Mouse (Mus musculus): ENCODE results near the gene Fzd7. TPM values are rescaled to one million over a fixed set of nuclear protein-coding genes. Genes with fewer than 3 reads are reported as not detected.
A peak's percentile ranks its signal among the peaks of the same experiment; 100 is the strongest.

Gene Fzd7
- polyA plus RNA-seq, 1 experiment from 2014 or later: 3.0 TPM

DNA sequence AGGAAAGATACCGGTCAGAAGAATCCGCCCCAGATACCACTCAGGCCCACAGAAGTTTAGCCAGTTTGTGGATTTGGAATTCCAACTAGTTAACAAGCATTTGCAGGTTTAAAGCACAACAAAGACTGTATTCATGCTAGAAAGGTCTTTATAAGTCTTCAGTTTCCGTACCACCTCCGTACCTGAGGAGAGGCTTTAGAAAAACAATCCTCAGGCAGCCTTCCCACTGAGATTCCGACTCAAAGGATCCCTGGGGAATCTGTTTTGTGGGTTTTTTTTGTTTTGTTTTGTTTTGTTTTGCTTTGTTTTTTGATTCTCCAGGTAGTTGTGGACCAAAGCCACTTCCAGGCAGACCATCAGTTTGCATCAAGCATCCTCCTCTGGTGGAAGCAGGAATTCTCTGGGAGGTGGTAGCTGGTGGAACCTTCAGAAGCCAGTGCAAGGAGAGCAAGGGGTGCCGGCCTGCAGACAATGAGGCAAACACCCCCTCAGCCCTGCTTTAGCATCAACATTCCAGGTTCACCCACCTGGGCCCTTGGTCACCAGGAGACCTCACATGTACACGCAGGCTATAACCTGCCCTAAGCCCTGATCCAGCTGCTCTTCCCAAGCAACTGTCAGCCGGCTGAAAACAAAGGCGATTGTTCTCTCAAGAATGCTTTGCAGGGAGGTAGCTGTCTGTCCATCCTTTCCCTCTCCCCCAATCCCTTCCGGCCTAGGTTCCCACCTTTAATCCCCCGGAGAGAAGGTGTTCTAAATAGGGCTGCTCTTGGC lies 33.5 kb upstream of the Fzd7 start:
- Histone ChIP-seq H3K9ac (no peak overlapping the region; the same call in 1 of the 2 replicates), H3K4me1 (replicated peaks) (peaks cover 8% of the 10 kb centered on the region; the same call in 1 of the 2 replicates), H3K4me3 (no peak overlapping the region), H3K27me3 (0 out of 2 replicates have a peak, but pooled peaks cover 9% of the 10 kb centered on the region), H3K27ac (0 out of 2 replicates have a peak overlapping the region, but pooled peaks have one; percentile 15), H3K9me3 (replicated peaks) (no peaks in the 10 kb centered on the region), H3K4me2 (0 out of 2 replicates have a peak overlapping the region, but pooled peaks have one; percentile 13), H3K36me3 (no peaks in the 10 kb centered on the region)
- WGBS: 48% methylated on average over 11 of the region's 11 CpGs
- ATAC-seq (replicated peaks; ENCODE audit: insufficient number of reproducible peaks, insufficient read depth, low FRiP score, low read depth): no peak

DNA sequence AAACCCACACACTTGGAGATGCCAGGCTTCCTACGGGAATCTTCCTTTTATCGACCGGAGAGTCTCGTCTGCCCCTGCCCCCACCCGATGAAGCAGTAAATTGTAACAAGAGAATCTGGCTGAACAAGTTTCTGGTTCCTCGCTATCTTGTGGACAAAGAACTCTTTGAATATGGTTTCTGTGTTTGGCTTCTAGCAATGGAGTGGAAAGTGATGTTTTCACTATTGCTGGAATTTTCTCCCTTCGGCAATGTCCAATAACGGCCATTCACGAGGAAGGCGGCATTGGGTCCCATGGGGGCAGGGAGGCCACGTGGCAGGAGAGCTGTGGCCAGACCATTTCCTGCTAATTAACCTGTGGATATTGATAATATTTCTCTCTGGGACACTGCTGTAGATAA lies 32.8 kb upstream of the Fzd7 start:
- Histone ChIP-seq H3K9me3 (replicated peaks) (no peaks in the 10 kb centered on the region), H3K27me3 (0 out of 2 replicates have a peak, but pooled peaks cover 9% of the 10 kb centered on the region), H3K27ac (peak overlapping the region; percentile 15; the same call in 1 of the 2 replicates), H3K4me2 (peak overlapping the region; percentile 13; the same call in 1 of the 2 replicates), H3K9ac (no peak overlapping the region; the same call in 1 of the 2 replicates), H3K4me3 (no peak overlapping the region), H3K4me1 (replicated peaks) (peaks cover 8% of the 10 kb centered on the region; the same call in 1 of the 2 replicates), H3K36me3 (no peaks in the 10 kb centered on the region)
- ATAC-seq (replicated peaks; ENCODE audit: insufficient number of reproducible peaks, insufficient read depth, low FRiP score, low read depth): no peak
- 35% methylated on average over 11 of the region's 11 CpGs for WGBS

DNA sequence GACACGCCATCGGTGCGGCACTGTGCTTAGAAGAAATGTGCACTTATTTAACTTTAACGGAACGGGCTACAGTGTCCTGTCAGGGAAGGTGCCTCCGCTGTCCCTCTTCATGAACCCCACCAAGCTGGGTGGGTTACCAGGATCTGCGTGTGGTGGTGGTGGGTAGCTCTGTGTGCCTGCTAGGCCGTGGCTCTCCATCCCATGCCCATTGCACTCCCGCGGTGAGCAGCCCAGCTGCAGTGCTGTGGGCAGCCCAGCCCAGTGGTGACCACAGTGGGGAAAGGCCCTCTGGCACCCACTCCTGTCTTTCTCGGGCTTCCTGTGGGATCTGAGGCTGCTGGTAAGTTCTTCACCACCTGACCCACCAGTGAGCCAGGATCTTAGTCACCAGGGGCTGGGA lies 31.3 kb upstream of the Fzd7 start:
- no peak for ATAC-seq (replicated peaks; ENCODE audit: insufficient number of reproducible peaks, insufficient read depth, low FRiP score, low read depth)
- Histone ChIP-seq H3K27me3 (0 out of 2 replicates have a peak, but pooled peaks cover 9% of the 10 kb centered on the region), H3K4me1 (replicated peaks) (peaks cover 8% of the 10 kb centered on the region; the same call in 1 of the 2 replicates), H3K9me3 (replicated peaks) (no peaks in the 10 kb centered on the region), H3K36me3 (no peaks in the 10 kb centered on the region), H3K4me2 (no peak overlapping the region), H3K27ac (no peak overlapping the region), H3K9ac (no peak overlapping the region), H3K4me3 (no peak overlapping the region)
- 81% methylated on average over 11 of the region's 11 CpGs for WGBS

DNA sequence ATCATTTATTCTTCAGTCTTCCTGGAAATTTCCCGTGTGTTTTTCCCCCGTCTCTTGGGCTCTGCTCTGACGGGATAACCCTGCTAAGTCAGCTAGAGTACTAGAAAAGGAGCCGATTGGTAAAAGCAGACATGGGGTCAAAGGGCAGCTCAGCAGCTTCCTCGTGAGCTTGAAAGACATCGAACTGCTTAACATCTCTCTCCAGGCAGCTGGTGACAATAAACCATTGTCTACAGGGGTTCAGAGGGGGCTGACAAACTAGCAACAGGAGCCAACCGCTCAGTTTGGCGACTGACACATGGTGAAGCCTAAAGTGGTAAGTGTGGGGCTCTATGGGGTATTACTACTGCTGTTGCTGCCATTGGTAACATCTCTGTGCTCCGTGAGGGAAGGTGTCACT lies 30.6 kb upstream of the Fzd7 start:
- H3K9ac ChIP-seq: no peak overlapping the region
- 0 out of 2 replicates have a peak, but pooled peaks cover 11% of the 10 kb centered on the region for H3K27me3 ChIP-seq
- H3K27ac ChIP-seq: no peak overlapping the region
- H3K4me2 ChIP-seq: no peak overlapping the region
- no peaks in the 10 kb centered on the region for H3K36me3 ChIP-seq
- no peaks in the 10 kb centered on the region for H3K9me3 ChIP-seq (replicated peaks)
- peaks cover 5% of the 10 kb centered on the region; the same call in 1 of the 2 replicates for H3K4me1 ChIP-seq (replicated peaks)
- 32% methylated on average over 9 of the region's 9 CpGs for WGBS
- no peak overlapping the region for H3K4me3 ChIP-seq
- ATAC-seq (replicated peaks; ENCODE audit: insufficient number of reproducible peaks, insufficient read depth, low FRiP score, low read depth): no peak

DNA sequence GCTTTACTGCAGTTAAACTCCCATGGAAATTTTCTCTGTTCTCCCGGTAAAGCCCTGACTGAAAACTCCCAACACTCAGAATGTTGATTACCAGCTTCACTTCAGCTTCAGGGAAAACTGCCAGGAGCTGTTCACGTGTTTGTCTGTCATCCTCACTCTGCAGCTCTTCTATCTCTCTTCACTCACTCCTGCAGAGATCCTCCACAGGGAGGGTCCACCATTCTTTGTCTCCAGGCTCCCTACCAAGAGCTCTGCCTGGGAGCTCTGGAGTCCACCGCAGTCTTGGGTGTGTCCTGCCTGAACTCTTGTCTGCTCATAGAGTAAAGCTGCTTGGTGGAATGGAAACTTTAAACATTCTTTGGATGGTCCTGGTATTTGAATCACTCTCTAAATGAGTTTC lies 25.4 kb upstream of the Fzd7 start:
- H3K36me3 ChIP-seq: no peaks in the 10 kb centered on the region
- no peak overlapping the region for H3K27ac ChIP-seq
- H3K9ac ChIP-seq: no peak overlapping the region
- H3K9me3 ChIP-seq (replicated peaks): no peaks in the 10 kb centered on the region
- H3K4me1 ChIP-seq (replicated peaks): peaks cover 9% of the 10 kb centered on the region; the same call in 1 of the 2 replicates
- H3K4me3 ChIP-seq: no peak overlapping the region
- 0 out of 2 replicates have a peak overlapping the region, but pooled peaks have one; percentile 10 for H3K4me2 ChIP-seq
- WGBS: 21% methylated on average over 3 of the region's 3 CpGs
- peaks cover 5% of the 10 kb centered on the region; the same call in 1 of the 2 replicates for H3K27me3 ChIP-seq
- ATAC-seq (replicated peaks; ENCODE audit: insufficient number of reproducible peaks, insufficient read depth, low FRiP score, low read depth): no peak

DNA sequence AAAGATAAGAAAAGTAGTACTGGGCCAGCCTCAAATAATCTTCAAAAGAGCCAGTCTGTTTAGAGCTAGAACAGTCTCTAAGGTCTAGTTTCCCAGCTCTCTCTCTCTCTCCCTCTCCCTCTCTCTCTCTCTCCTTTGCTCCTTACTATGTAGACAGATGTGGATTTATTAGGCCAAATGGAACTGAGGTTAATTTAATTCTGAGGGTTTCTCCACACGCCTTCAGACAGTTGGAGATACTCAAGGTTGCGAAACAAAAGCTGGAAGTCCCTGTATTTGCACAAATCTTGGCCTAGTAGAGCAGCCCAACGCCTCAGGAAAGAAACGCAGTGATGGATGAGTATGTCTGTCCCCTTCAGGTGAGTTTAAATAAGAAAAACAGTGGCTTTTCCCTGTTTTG lies 24.4 kb upstream of the Fzd7 start:
- WGBS: 68% methylated on average over 4 of the region's 4 CpGs
- peaks cover 5% of the 10 kb centered on the region; the same call in 1 of the 2 replicates for H3K27me3 ChIP-seq
- H3K9ac ChIP-seq: no peak overlapping the region
- no peaks in the 10 kb centered on the region for H3K9me3 ChIP-seq (replicated peaks)
- H3K36me3 ChIP-seq: no peaks in the 10 kb centered on the region
- H3K4me1 ChIP-seq (replicated peaks): peaks cover 9% of the 10 kb centered on the region; the same call in 1 of the 2 replicates
- no peak overlapping the region for H3K27ac ChIP-seq
- H3K4me2 ChIP-seq: no peak overlapping the region
- H3K4me3 ChIP-seq: no peak overlapping the region
- ATAC-seq (replicated peaks; ENCODE audit: insufficient number of reproducible peaks, insufficient read depth, low FRiP score, low read depth): no peak

DNA sequence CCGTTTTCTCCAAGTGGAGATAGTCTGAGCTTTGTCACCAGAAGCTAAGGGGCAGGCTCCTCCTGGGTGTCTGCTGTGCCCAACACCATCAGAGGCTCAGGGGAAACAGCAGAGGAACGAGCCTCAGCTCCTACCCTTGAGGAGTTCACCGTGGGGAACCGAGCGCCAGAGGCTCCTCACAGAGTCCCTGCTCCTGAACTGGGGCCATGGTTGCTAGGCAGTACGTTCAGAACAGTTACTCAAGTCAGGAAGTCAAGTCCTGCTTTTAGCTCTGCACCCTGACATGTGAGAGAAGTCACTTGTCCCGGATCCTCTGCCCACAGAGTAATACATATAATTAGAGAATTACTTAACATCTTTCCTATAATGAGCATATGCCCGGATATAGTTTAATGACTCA lies 23.3 kb upstream of the Fzd7 start:
- no peaks in the 10 kb centered on the region for H3K36me3 ChIP-seq
- WGBS: 26% methylated on average over 8 of the region's 8 CpGs
- H3K4me2 ChIP-seq: no peak overlapping the region
- H3K27ac ChIP-seq: no peak overlapping the region
- H3K27me3 ChIP-seq: peaks cover 5% of the 10 kb centered on the region; the same call in 1 of the 2 replicates
- H3K4me1 ChIP-seq (replicated peaks): peaks cover 9% of the 10 kb centered on the region; the same call in 1 of the 2 replicates
- no peaks in the 10 kb centered on the region for H3K9me3 ChIP-seq (replicated peaks)
- no peak for ATAC-seq (replicated peaks; ENCODE audit: insufficient number of reproducible peaks, insufficient read depth, low FRiP score, low read depth)
- no peak overlapping the region for H3K9ac ChIP-seq
- H3K4me3 ChIP-seq: no peak overlapping the region

DNA sequence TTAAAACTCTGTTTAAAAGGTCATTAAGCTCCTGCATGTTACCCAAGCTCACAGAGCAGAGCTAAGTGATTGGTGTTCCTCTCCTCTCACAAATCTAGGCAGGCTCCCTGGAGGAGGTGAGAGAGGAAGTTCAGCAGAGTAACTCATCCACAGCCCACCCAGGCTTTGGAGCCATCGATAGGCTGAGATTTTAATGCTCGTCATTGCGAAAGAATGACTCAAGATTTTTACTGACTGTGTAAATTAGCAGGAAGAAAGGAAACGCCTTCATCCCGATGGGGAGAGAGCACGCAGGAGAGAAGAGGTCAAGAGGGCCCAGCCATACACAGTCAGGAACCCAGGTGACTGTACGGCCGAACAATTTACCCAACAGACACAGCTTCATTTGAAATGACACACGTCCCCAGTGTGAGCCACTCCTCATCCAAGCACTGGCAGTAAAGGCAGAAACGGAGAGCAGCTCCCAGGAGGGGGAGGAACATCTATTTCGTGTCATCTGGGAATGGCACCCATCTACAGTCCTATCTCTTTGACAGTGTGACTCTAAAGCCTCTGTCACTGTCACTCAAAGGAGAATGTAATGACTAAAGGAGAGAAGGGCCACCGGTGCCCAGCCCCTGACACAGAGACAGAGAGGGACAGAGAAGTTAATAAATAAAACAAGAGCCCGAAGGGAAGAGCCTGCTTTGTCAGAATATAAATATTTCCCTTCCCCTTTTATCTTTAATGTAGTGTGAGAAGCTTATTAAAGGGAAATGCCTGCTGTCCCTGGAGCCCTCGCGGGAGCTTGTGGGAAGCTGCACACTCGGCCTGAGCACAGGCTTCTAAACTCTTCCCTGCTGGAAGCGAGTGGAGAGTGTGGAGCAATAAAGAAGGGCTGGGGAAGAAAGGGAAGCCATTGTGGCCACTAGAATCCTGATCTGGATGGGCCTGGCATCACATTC lies 17.3 kb upstream of the Fzd7 start:
- ATAC-seq (replicated peaks; ENCODE audit: insufficient number of reproducible peaks, insufficient read depth, low FRiP score, low read depth): no peak
- H3K4me2 ChIP-seq: no peak overlapping the region
- peaks cover 21% of the 10 kb centered on the region for H3K27me3 ChIP-seq
- no peak overlapping the region for H3K27ac ChIP-seq
- WGBS: 46% methylated on average over 17 of the region's 17 CpGs
- H3K36me3 ChIP-seq: no peaks in the 10 kb centered on the region
- no peak overlapping the region for H3K4me3 ChIP-seq
- H3K9me3 ChIP-seq (replicated peaks): no peaks in the 10 kb centered on the region
- no peak overlapping the region for H3K9ac ChIP-seq
- H3K4me1 ChIP-seq (replicated peaks): no peaks in the 10 kb centered on the region

DNA sequence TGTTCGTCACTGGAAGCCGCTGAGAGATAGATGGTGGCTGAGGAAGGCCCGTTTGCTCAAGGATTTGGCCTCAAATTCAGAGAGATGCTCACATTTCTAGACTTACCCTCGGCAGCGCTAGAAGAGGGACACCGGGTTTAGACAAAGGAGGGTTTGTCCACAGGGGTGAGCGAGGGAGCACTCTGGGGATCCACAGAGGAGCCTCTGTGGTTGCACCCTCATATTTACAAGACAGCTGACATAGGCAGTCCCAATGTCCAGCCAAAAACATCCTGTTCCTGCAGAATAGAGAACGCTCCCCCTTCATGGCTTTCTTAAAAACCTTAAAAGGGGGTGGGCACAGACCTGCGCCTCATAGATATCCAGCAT lies 16.6 kb upstream of the Fzd7 start:
- Histone ChIP-seq H3K4me2 (no peak overlapping the region), H3K4me3 (no peak overlapping the region), H3K27ac (no peak overlapping the region), H3K27me3 (peaks cover 24% of the 10 kb centered on the region), H3K36me3 (no peaks in the 10 kb centered on the region), H3K4me1 (replicated peaks) (no peaks in the 10 kb centered on the region), H3K9me3 (replicated peaks) (no peaks in the 10 kb centered on the region), H3K9ac (no peak overlapping the region)
- 74% methylated on average over 9 of the region's 9 CpGs for WGBS
- no peak for ATAC-seq (replicated peaks; ENCODE audit: insufficient number of reproducible peaks, insufficient read depth, low FRiP score, low read depth)

DNA sequence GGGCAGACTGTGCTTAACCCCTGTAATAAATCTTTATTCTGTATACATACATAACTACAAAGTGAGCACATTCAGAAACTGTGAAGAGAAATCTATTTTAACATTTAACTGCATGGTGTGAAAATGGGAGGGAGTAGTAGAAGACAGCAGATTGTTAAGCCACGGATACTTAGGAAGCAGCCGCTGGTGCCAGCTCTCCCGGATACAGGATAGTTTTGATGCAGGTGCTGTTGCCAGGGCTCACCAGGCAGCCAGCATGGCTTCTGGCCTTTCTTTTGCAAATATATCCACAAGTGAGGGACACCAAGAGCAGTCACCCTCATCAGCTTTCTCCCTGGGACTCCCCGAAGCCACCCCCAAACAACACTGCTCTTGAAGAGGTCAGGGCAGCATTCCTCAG lies 13.1 kb upstream of the Fzd7 start:
- Histone ChIP-seq H3K4me1 (replicated peaks) (peaks cover 17% of the 10 kb centered on the region), H3K27me3 (peaks cover 25% of the 10 kb centered on the region), H3K9ac (no peak overlapping the region), H3K27ac (no peak overlapping the region), H3K36me3 (no peaks in the 10 kb centered on the region), H3K9me3 (replicated peaks) (no peaks in the 10 kb centered on the region), H3K4me2 (no peak overlapping the region), H3K4me3 (no peak overlapping the region)
- WGBS: 59% methylated on average over 4 of the region's 4 CpGs
- no peak for ATAC-seq (replicated peaks; ENCODE audit: insufficient number of reproducible peaks, insufficient read depth, low FRiP score, low read depth)

DNA sequence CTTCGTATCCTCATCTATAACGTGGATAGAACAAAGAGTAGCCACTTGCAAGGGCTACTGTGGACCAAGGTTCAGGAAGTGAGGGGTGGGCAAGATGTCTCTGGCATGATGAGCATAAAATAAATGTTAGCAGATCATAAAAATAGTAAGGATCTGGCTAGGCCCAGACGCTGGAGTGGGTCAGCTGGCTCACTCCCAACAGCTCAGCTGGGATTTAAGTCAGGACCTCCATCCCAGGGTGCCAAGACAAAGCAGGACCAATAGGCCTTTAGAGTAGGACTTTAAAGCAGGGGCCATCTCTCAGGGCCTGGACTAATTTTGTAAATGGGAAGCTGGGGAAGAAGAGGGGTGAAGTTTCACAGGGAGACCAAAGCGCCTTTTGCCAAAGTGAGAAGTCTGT lies 11.5 kb upstream of the Fzd7 start:
- H3K9ac ChIP-seq: no peak overlapping the region
- H3K4me3 ChIP-seq: no peak overlapping the region
- H3K4me1 ChIP-seq (replicated peaks): peaks cover 17% of the 10 kb centered on the region
- no peak overlapping the region for H3K4me2 ChIP-seq
- ATAC-seq (replicated peaks; ENCODE audit: insufficient number of reproducible peaks, insufficient read depth, low FRiP score, low read depth): no peak
- H3K9me3 ChIP-seq (replicated peaks): no peaks in the 10 kb centered on the region
- 60% methylated on average over 4 of the region's 4 CpGs for WGBS
- peaks cover 18% of the 10 kb centered on the region for H3K27me3 ChIP-seq
- no peak overlapping the region for H3K27ac ChIP-seq
- H3K36me3 ChIP-seq: no peaks in the 10 kb centered on the region
